Mouse (Mus musculus) gastrocnemius, postnatal 14 days (tissue): ENCODE data around the gene Apbb2. TPM values are rescaled to one million over a fixed set of nuclear protein-coding genes. Genes with fewer than 3 reads are reported as not detected.

Experiments
- DNase-seq: peaks from one replicate; pipeline ENCODE4 v3.0.0; 2021; ENCODE audit warnings: mixed read lengths
- intact Hi-C: fragments of 180-260 bp; cut with DNase I; formaldehyde crosslinking; loops from one replicate; pipeline ENCODE4 v1.15.1; 2025; ENCODE audit warnings: low total_unique reads
- total RNA-seq, 2 experiments: library from RNA; stranded (reverse); gene quantifications; 2 replicates each; pipeline ENCODE4 v1.2.3; 2021

Gene Apbb2
- total RNA-seq, 2 experiments from 2014 or later = 41.0 to 48.3 TPM

- intact Hi-C loops = loop anchor here (10.0 kb wide), 1 partner anchor 94 kb away; no protein-coding TSS in a partner anchor
- DNase-seq = peak; percentile 50
These were observed 249.6 kb downstream of the Apbb2 start for GRCm38 (mm10) chr5:66368966-66369365.

- intact Hi-C loops = loop anchor here (10.0 kb wide), 1 partner anchor 93 kb away; no protein-coding TSS in a partner anchor
- DNase-seq = no peak
These were observed 250.9 kb downstream of the Apbb2 start for GRCm38 (mm10) chr5:66367641-66368040.

- intact Hi-C loops = loop anchor here (10.0 kb wide), 1 partner anchor 89 kb away; no protein-coding TSS in a partner anchor
- DNase-seq = no peak
These were observed 255.0 kb downstream of the Apbb2 start for GRCm38 (mm10) chr5:66363274-66364261.

- DNase-seq = no peak
- intact Hi-C loops = loop anchor here (10.0 kb wide), 1 partner anchor 86 kb away; no protein-coding TSS in a partner anchor
These were observed 257.8 kb downstream of the Apbb2 start for GRCm38 (mm10) chr5:66360739-66361138.

GRCm38 (mm10) chr5:66359742-66360423 is 258.7 kb downstream of the Apbb2 start:
- DNase-seq = no peak
- intact Hi-C loops = loop anchor here (10.0 kb wide), 1 partner anchor 85 kb away; no protein-coding TSS in a partner anchor

GRCm38 (mm10) chr5:66355147-66355546 is 263.4 kb downstream of the Apbb2 start:
- intact Hi-C loops = no loop called here
- DNase-seq = no peak

GRCm38 (mm10) chr5:66353876-66354275 is 264.7 kb downstream of the Apbb2 start:
- no peak for DNase-seq
- intact Hi-C loops = no loop called here

GRCm38 (mm10) chr5:66351836-66352390 is 266.7 kb downstream of the Apbb2 start:
- intact Hi-C loops = no loop called here
- no peak for DNase-seq

GRCm38 (mm10) chr5:66351064-66351463 is 267.5 kb downstream of the Apbb2 start:
- no peak for DNase-seq
- intact Hi-C loops = no loop called here

GRCm38 (mm10) chr5:66350611-66351010 is 268.0 kb downstream of the Apbb2 start:
- no peak for DNase-seq
- intact Hi-C loops = no loop called here

- no peak for DNase-seq
- intact Hi-C loops = no loop called here
These were observed 270.2 kb downstream of the Apbb2 start for GRCm38 (mm10) chr5:66348421-66348820.

GRCm38 (mm10) chr5:66346756-66347155 is 271.8 kb downstream of the Apbb2 start:
- DNase-seq = no peak
- intact Hi-C loops = no loop called here

- DNase-seq = no peak
- intact Hi-C loops = no loop called here
These were observed 273.4 kb downstream of the Apbb2 start for GRCm38 (mm10) chr5:66345140-66345539.

GRCm38 (mm10) chr5:66344182-66344581 is 274.4 kb downstream of the Apbb2 start:
- intact Hi-C loops = no loop called here
- DNase-seq = no peak

GRCm38 (mm10) chr5:66342285-66342684 is 276.3 kb downstream of the Apbb2 start:
- intact Hi-C loops = no loop called here
- DNase-seq = no peak

GRCm38 (mm10) chr5:66341848-66342247 is 276.7 kb downstream of the Apbb2 start:
- intact Hi-C loops = no loop called here
- no peak for DNase-seq

GRCm38 (mm10) chr5:66340356-66341102 is 278.1 kb downstream of the Apbb2 start:
- DNase-seq = no peak
- intact Hi-C loops = no loop called here

- DNase-seq = peak; percentile 24
- intact Hi-C loops = no loop called here
These were observed 280.0 kb downstream of the Apbb2 start for GRCm38 (mm10) chr5:66338583-66338982.

- peak; percentile 21 for DNase-seq
- intact Hi-C loops = no loop called here
These were observed 280.6 kb downstream of the Apbb2 start for GRCm38 (mm10) chr5:66337969-66338345.
